Mouse (Mus musculus) C3H10T1/2 (cell line): ENCODE measurements around the gene Samd4. TPM values are rescaled to one million over a fixed set of nuclear protein-coding genes. Genes with fewer than 3 reads are reported as not detected.

Experiments
- polyA plus RNA-seq, 2 experiments: library from polyadenylated mRNA; unstranded; fragments of >200 nt; fragmentation: generic; extraction: Trizol; gene quantifications; one replicate each; pipeline ENCODE4 v1.2.1; 2012; ENCODE audit warnings: missing spikeins in 2 of 2

Samd4 gene
- polyA plus RNA-seq: 1 to 10 TPM; 2.1 to 2.6 TPM

GRCm38 (mm10) chr14:46882431-46883067 lies at the start of gene Samd4:
Samd4 (plus strand) TSS chr14:46882854.

Other genes starting within 250 kb of the Samd4 start
- 10 to 100 TPM in 1 of 2 experiments, 1 to 10 TPM in 1; 7.8 to 50.3 TPM for gene Cdkn3, start 122.3 kb upstream of the Samd4 start, polyA plus RNA-seq
- gene Cnih1, start 94.4 kb upstream of the Samd4 start, polyA plus RNA-seq: 10 to 100 TPM; 64.4 to 69.8 TPM
- 1 to 10 TPM; 6.8 to 6.9 TPM for gene Gmfb, start 60.6 kb upstream of the Samd4 start, polyA plus RNA-seq
- gene Cgrrf1, start 50.7 kb upstream of the Samd4 start, polyA plus RNA-seq: 10 to 100 TPM; 19.6 to 46.2 TPM